Mouse (Mus musculus): ENCODE results near the gene Ppfia4. TPM values are rescaled to one million over a fixed set of nuclear protein-coding genes. Genes with fewer than 3 reads are reported as not detected.
A peak's percentile ranks its signal among the peaks of the same experiment; 100 is the strongest.

Gene Ppfia4
- polyA plus RNA-seq, 1 experiment = 31.3 TPM

DNA sequence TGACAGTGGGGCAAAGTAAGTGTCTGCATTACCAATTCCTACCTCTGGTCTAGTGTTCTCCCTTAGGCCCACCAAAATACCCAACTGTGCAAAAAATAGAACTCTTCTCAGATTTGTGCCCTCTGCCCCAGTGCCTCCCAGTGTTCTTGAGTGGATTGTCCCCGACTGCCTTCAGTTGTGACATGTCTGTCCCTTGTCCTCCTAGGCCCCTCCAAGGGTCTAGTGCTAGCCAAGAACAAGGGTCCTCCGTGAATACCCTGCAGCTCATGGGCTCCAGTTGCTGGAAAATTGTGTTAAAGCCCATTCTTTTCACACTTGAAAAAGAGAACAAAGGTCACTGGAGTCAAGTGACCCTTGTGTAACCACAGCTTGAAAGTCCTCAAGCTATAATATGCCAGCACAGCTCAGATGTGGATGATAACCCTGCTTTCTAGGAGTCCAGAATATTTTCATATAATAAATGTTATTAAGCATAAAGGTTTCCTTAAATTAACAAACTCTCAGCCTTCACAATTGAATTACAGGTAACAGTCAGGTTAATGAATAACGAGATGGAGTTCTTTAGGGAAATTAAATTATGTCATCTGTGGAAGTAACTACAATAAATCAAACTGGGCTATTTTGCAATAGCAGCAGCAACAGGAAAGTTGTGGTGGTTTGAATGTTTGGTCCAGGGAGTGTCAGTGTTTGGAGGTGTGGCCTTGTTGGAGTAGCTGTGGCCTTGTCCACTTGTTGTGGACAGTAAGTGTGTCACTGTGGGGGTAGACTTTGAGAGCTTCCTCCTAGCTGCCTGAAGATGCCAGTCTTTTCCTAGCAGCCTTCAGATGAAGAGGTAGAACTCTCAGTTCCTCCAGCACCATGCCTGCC, 38.8 kb downstream of the Ppfia4 start:
- no peak for DNase-seq (ENCODE audit: low read depth)
- TF ChIP-seq POLR2A (IDR thresholded peaks at IDR 0.05; ENCODE audit: borderline replicate concordance, extremely low read depth, insufficient read depth, insufficient read length, poor library complexity, severe bottlenecking) = no peak
- no peak for TF ChIP-seq CTCF (IDR thresholded peaks at IDR 0.05; ENCODE audit: borderline replicate concordance, extremely low read depth, insufficient read depth, insufficient read length)

DNA sequence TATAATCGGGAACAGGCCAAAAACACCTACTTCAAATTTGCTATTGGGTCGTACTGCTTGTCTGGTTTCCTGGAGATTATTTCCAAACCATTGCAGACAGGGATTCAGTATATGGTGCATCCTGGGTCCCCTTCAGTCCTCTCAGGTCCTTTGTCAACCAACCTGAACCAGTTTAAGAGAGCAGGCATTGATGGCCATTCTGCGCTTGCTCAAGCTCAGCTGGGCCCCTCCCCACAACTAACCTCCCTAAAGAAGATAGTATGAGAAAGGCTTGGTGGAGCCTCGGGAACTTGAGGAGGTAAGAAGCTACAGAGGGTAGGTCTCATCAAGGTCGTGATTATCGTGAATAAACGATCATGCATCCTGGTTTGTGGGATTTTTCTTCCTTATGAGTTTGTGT, 39.5 kb downstream of the Ppfia4 start:
- TF ChIP-seq POLR2A (IDR thresholded peaks at IDR 0.05; ENCODE audit: borderline replicate concordance, extremely low read depth, insufficient read depth, insufficient read length, poor library complexity, severe bottlenecking) = no peak

GRCm38 (mm10) chr1:134292601-134293000, 40.1 kb downstream of the Ppfia4 start:
- DNase-seq (ENCODE audit: low read depth) = no peak
- TF ChIP-seq CTCF (IDR thresholded peaks at IDR 0.05; ENCODE audit: borderline replicate concordance, extremely low read depth, insufficient read depth, insufficient read length) = no peak
- TF ChIP-seq POLR2A (IDR thresholded peaks at IDR 0.05; ENCODE audit: borderline replicate concordance, extremely low read depth, insufficient read depth, insufficient read length, poor library complexity, severe bottlenecking) = no peak

More for the DNA sequence above, 39.5 kb downstream of the Ppfia4 start:
- no peak for DNase-seq (ENCODE audit: low read depth)

GRCm38 (mm10) chr1:134292073-134292472, 40.7 kb downstream of the Ppfia4 start:
- TF ChIP-seq POLR2A (IDR thresholded peaks at IDR 0.05; ENCODE audit: borderline replicate concordance, extremely low read depth, insufficient read depth, insufficient read length, poor library complexity, severe bottlenecking) = no peak
- no peak for TF ChIP-seq CTCF (IDR thresholded peaks at IDR 0.05; ENCODE audit: borderline replicate concordance, extremely low read depth, insufficient read depth, insufficient read length)
- peak; percentile 51 for DNase-seq (ENCODE audit: low read depth)

- TF ChIP-seq CTCF (IDR thresholded peaks at IDR 0.05; ENCODE audit: borderline replicate concordance, extremely low read depth, insufficient read depth, insufficient read length) (no peak), POLR2A (IDR thresholded peaks at IDR 0.05; ENCODE audit: borderline replicate concordance, extremely low read depth, insufficient read depth, insufficient read length, poor library complexity, severe bottlenecking) (no peak)
- DNase-seq (ENCODE audit: low read depth) = no peak
Observed at GRCm38 (mm10) chr1:134291555-134291954, 41.2 kb downstream of the Ppfia4 start.

DNA sequence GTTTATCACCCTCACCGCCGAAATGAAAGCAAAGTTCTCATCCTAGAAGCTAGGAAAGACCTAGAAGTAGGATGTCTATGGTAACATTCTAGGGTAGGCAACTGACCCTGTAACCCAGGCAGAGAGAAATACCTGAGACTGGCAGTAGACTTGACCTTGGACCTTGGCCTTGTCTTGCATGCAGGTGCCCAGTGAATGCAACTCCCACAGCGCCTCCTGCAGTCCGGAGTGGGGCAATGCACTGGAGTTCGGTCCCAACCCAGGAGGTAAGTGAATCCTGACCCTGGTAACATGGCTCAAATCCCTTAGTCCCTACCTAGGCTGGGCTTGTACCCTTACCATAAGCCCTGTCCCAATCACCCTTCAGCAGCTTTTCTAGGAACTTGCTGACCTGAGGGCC, 41.8 kb downstream of the Ppfia4 start:
- no peak for DNase-seq (ENCODE audit: low read depth)

GRCm38 (mm10) chr1:134290300-134290699, 42.4 kb downstream of the Ppfia4 start:
- TF ChIP-seq POLR2A (IDR thresholded peaks at IDR 0.05; ENCODE audit: borderline replicate concordance, extremely low read depth, insufficient read depth, insufficient read length, poor library complexity, severe bottlenecking) = no peak
- TF ChIP-seq CTCF (IDR thresholded peaks at IDR 0.05; ENCODE audit: borderline replicate concordance, extremely low read depth, insufficient read depth, insufficient read length) = no peak
- no peak for DNase-seq (ENCODE audit: low read depth)

More for the DNA sequence above, 41.8 kb downstream of the Ppfia4 start:
- TF ChIP-seq POLR2A (IDR thresholded peaks at IDR 0.05; ENCODE audit: borderline replicate concordance, extremely low read depth, insufficient read depth, insufficient read length, poor library complexity, severe bottlenecking) (no peak), CTCF (IDR thresholded peaks at IDR 0.05; ENCODE audit: borderline replicate concordance, extremely low read depth, insufficient read depth, insufficient read length) (0 out of 2 replicates have a peak, but pooled peaks have one; percentile 11)

DNA sequence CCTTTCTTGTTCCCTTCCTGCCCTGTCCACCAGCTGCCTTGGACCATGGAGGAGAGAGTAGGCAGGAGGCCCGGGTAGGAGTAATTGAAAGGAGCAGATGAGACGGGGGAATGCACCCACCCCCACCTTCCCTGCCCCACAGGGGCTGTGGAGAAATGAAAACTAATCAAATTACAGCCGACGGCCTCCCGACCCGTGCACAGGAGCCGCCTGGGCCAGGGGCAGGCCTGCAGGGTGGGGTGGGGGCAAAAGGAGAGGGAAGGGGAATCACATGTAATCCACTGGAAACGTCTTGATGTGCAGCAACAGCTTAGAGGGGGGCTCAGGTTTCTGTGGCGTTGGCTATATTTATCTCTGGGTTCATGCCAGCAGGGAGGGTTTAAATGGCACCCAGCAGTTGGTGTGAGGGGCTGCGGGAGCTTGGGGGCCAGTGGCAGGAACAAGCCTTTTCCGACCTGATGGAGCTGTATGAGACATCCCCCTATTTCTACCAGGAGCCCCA, 43.1 kb downstream of the Ppfia4 start, which contains the start of gene Myog:
Gene Myog (plus strand): TSS at position 392 of the 502 bp plus-strand sequence.
- TF ChIP-seq POLR2A (IDR thresholded peaks at IDR 0.05; ENCODE audit: borderline replicate concordance, extremely low read depth, insufficient read depth, insufficient read length, poor library complexity, severe bottlenecking) (no peak), CTCF (IDR thresholded peaks at IDR 0.05; ENCODE audit: borderline replicate concordance, extremely low read depth, insufficient read depth, insufficient read length) (no peak)
- no peak for DNase-seq (ENCODE audit: low read depth)

DNA sequence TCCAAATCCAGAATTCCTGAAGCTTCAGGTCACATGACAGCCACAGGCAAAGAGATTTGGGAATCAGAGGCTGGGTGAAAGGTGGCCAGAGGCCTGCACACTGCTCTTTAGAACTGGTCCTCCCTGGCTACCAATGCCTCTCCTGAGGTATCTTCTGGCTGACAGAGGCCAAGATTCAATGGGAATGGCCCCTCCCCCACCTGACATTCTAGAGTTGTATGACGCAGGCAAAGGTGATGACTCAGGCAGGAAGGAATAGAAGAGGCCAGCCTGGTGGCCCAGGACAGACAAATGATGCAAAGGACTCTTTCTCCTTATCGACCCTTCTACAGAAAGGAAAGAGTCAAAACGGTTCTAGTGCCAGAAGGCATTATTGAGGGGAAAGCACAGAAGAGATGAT, 44.5 kb downstream of the Ppfia4 start:
- TF ChIP-seq POLR2A (IDR thresholded peaks at IDR 0.05; ENCODE audit: borderline replicate concordance, extremely low read depth, insufficient read depth, insufficient read length, poor library complexity, severe bottlenecking) (no peak), CTCF (IDR thresholded peaks at IDR 0.05; ENCODE audit: borderline replicate concordance, extremely low read depth, insufficient read depth, insufficient read length) (no peak)
- no peak for DNase-seq (ENCODE audit: low read depth)

DNA sequence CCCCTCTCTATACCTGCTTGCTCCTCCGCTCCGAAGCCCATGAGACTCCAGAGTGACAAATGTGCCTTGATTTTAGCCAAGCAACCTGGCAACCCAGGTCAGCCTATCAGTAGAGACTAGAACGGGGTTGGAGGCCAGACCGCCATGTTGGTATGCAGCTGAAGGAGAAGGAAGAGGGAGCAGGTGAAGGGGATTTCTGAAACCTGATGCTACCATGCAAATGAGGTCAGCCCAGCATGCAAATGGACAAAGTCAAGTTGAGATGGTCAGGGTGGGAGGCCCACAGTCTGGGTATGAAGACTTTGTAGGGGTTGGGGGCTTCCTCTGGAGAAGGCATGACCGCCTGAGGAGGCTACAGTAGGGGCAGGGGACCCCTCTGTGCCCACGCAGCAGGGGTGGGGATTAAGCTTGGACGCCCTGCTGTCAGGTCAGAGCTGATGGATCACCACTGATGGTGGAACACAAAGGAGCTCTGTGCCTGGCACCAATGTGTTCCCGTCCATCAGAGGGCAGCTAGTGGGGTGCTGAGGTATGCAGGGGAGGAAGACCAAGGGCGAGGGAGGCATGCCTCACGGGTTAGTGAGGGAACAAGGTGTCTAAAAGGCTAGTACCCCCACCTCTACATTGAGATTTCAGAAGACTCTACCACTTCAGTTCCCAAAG, 47.1 kb downstream of the Ppfia4 start:
- no peak for DNase-seq (ENCODE audit: low read depth)
- TF ChIP-seq CTCF (IDR thresholded peaks at IDR 0.05; ENCODE audit: borderline replicate concordance, extremely low read depth, insufficient read depth, insufficient read length) = no peak
- no peak for TF ChIP-seq POLR2A (IDR thresholded peaks at IDR 0.05; ENCODE audit: borderline replicate concordance, extremely low read depth, insufficient read depth, insufficient read length, poor library complexity, severe bottlenecking)

DNA sequence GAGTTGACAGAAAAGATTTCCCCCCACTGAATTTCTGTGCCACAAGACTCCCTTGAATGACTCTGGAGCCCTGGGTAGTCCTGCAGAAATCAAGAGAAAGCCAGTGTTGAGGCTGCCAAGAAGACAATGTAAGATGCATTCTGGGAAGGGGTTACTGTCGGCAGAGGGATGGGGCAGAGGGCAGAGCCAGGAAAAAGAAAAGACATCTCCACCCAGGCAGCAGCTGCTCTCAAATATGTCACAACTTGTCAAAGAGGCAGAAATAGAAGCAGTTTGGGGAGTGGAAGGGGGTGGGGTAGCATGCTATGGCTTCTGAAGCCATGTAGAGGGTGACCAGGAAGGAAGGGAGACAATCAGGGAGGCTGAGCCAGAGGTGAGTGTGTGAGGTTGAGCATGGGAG, 49.6 kb downstream of the Ppfia4 start:
- no peak for TF ChIP-seq CTCF (IDR thresholded peaks at IDR 0.05; ENCODE audit: borderline replicate concordance, extremely low read depth, insufficient read depth, insufficient read length)
- TF ChIP-seq POLR2A (IDR thresholded peaks at IDR 0.05; ENCODE audit: borderline replicate concordance, extremely low read depth, insufficient read depth, insufficient read length, poor library complexity, severe bottlenecking) = no peak
- DNase-seq (ENCODE audit: low read depth) = no peak

Measured in brain, embryonic 14.5 days (tissue).